Mouse (Mus musculus): ENCODE measurements at regions not wholly inside any gene's neighbourhood (a gene's known extent, or its start where the extent isn't known, plus 50 kb on each side); places are given as distances from the start of the nearest gene placed in this dataset.

DNA sequence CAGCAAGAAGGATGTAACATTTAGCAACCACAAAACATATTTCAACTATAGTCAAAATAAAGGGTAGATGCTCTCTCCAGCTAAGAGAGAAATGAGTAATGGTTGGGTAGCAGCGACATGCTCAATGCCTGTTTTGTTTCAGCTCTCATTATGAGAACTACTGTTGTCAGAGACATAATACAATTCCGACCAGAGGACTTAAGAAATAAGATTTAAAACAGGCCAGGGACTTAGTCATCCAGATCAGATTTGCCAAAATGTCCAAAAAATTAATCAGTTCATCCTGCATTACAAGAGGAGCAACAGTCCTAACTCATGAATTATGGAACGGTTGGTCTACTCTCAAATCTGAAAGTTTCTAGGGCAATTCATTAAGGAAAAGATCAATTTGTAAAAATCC lies 208.8 kb downstream of the Ptbp2 start:
- TF ChIP-seq POLR2A (IDR thresholded peaks at IDR 0.05; ENCODE audit: borderline replicate concordance, extremely low read depth, low read depth, low read length) (no peak), CTCF (IDR thresholded peaks at IDR 0.05; ENCODE audit: insufficient read depth, low read length) (no peak)
